Mouse (Mus musculus): ENCODE measurements around the gene Lrrfip1. TPM values are rescaled to one million over a fixed set of nuclear protein-coding genes. Genes with fewer than 3 reads are reported as not detected.
A peak's percentile ranks its signal among the peaks of the same experiment; 100 is the strongest.

Gene Lrrfip1
- polyA plus RNA-seq, 1 experiment from 2014 or later, result 26.0 TPM

DNA sequence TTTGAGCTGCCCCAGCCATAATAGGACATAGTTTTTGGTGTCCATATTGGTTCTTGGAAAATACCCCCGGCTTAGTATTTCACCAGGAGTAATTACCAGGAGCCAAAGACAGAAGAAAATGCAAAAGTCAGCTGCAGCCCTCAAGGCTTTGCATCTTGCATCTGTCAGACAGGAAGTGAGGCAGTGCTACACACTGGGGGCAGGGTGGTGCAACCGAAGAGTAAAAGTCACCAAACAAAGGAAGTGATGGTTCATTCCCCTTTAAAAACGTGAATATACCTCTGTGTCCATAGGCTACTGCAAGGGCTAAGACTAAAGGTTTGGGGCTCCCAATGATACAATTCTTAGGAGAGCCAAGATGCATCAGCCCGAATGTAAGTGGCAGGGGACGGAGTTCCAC lies 98.0 kb downstream of the Lrrfip1 start:
- no peak overlapping the region for H3K9ac ChIP-seq
- H3K9me3 ChIP-seq (replicated peaks), result no peaks in the 10 kb centered on the region
- H3K27ac ChIP-seq, result no peak overlapping the region
- no peak overlapping the region for H3K4me2 ChIP-seq (replicated peaks)
- ATAC-seq (ENCODE audit: low FRiP score), result no peak
- H3K4me3 ChIP-seq, result no peak overlapping the region
- no peaks in the 10 kb centered on the region for H3K36me3 ChIP-seq
- WGBS, result 76% methylated on average over 5 of the region's 5 CpGs
- H3K27me3 ChIP-seq, result no peaks in the 10 kb centered on the region
- H3K4me1 ChIP-seq, result peaks cover 5% of the 10 kb centered on the region

DNA sequence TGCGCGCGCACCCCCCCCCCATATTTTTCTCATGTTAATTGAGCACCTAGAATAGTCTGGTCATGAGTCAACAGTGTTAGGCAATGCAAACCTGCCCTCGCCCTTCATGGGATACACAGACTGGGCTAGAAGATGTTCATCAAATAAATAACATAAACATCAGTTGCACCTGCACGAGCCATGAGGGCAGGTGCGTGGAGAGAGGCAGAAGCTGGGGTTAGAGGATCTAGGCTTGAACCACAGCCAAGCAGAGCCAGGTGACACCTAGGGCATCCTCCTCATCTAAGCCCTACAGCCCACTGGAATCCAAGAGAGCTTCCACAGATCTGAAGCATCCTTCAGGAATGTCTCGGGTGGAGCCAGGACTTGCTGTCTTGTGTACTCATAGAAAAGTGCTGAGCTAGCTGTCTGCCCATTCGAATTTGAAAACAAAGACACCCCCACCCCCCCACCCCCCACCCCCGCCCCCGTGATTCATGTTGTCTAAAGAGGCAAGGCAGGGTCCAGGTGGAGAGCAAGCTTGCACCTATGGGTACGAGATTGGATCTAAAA lies 98.8 kb downstream of the Lrrfip1 start:
- no peak for ATAC-seq (ENCODE audit: low FRiP score)
- WGBS, result 93% methylated on average over 11 of the region's 11 CpGs
- H3K9ac ChIP-seq, result no peak overlapping the region
- H3K27ac ChIP-seq, result no peak overlapping the region
- peaks cover 4% of the 10 kb centered on the region for H3K4me1 ChIP-seq
- H3K4me2 ChIP-seq (replicated peaks), result no peak overlapping the region
- H3K9me3 ChIP-seq (replicated peaks), result no peaks in the 10 kb centered on the region
- H3K4me3 ChIP-seq, result no peak overlapping the region
- H3K27me3 ChIP-seq, result no peaks in the 10 kb centered on the region
- no peaks in the 10 kb centered on the region for H3K36me3 ChIP-seq

DNA sequence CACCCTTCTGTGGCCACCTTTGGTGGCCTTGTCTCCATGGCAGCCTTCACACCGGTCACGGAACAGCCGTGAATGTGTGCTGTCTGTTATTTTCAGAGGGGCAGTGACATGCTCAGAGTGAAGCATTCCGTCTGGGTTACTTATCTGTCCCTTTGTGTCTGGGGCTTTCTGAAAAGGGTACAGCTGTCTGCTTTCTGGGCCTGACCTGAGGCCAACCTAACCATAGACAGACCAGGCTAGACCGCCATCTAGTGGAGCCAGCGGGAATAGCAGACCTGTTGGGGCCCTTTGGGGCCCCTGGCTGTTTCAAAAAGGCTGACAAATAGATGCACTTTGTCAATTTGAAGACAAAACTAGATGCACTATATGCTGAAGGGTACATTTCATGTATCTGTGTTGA lies 100.3 kb downstream of the Lrrfip1 start:
- peaks cover 4% of the 10 kb centered on the region for H3K4me1 ChIP-seq
- no peak overlapping the region for H3K9ac ChIP-seq
- H3K4me2 ChIP-seq (replicated peaks), result no peak overlapping the region
- no peak overlapping the region for H3K27ac ChIP-seq
- no peak overlapping the region for H3K4me3 ChIP-seq
- H3K27me3 ChIP-seq, result no peaks in the 10 kb centered on the region
- 12% methylated on average over 6 of the region's 6 CpGs for WGBS
- peaks cover 3% of the 10 kb centered on the region; the same call in 1 of the 2 replicates for H3K36me3 ChIP-seq
- ATAC-seq (ENCODE audit: low FRiP score), result peak; percentile 66
- H3K9me3 ChIP-seq (replicated peaks), result no peaks in the 10 kb centered on the region

DNA sequence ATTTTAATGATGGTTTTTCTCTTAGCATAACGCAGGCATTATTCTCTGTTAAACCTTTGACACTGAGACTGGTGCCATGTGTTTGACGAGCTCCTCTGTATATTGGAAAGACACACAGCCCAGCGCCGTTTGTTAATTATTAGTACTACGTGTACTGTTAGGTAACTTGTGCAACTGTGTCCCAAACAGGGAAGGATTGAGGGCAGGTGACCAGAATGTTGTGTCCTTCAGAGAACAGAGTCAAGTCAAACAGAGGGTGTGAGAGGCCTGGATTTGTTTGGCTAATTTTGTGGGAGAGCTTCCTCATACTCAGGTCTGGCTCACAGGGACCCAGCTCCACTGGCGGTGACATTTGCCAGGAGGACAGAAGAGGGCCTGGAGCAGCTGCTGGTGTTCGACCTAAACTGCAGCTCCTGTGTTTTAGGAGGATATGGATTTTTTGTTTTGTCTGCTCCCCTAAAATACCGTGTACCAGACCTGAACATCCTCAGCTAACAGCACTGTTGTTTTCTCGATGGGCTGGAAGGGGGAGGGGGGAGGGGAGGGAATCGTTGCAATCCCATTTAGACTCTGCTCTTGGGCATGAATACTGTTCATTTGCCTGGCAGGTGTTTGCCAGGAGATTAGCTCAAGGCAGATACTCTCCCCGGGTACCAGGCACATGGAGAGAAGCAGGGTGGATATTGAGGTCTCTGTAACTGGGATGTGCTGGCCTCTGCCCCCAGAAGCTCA lies 103.3 kb downstream of the Lrrfip1 start:
- ATAC-seq (ENCODE audit: low FRiP score), result no peak
- no peak overlapping the region for H3K9ac ChIP-seq
- peaks cover 14% of the 10 kb centered on the region; the same call in 1 of the 2 replicates for H3K36me3 ChIP-seq
- peaks cover 4% of the 10 kb centered on the region for H3K4me1 ChIP-seq
- no peaks in the 10 kb centered on the region for H3K27me3 ChIP-seq
- no peak overlapping the region for H3K4me3 ChIP-seq
- no peak overlapping the region for H3K27ac ChIP-seq
- WGBS, result 77% methylated on average over 11 of the region's 11 CpGs
- no peak overlapping the region for H3K4me2 ChIP-seq (replicated peaks)
- no peaks in the 10 kb centered on the region for H3K9me3 ChIP-seq (replicated peaks)

- peaks cover 19% of the 10 kb centered on the region; the same call in 1 of the 2 replicates for H3K36me3 ChIP-seq
- H3K4me3 ChIP-seq, result no peak overlapping the region
- peaks cover 4% of the 10 kb centered on the region for H3K4me1 ChIP-seq
- H3K27me3 ChIP-seq, result no peaks in the 10 kb centered on the region
- 93% methylated on average over 15 of the region's 15 CpGs for WGBS
- H3K9me3 ChIP-seq (replicated peaks), result no peaks in the 10 kb centered on the region
- no peak overlapping the region for H3K27ac ChIP-seq
- ATAC-seq (ENCODE audit: low FRiP score), result no peak
- H3K4me2 ChIP-seq (replicated peaks), result no peak overlapping the region
- no peak overlapping the region for H3K9ac ChIP-seq
Observed at GRCm38 (mm10) chr1:91103366-91103983, 104.9 kb downstream of the Lrrfip1 start.

DNA sequence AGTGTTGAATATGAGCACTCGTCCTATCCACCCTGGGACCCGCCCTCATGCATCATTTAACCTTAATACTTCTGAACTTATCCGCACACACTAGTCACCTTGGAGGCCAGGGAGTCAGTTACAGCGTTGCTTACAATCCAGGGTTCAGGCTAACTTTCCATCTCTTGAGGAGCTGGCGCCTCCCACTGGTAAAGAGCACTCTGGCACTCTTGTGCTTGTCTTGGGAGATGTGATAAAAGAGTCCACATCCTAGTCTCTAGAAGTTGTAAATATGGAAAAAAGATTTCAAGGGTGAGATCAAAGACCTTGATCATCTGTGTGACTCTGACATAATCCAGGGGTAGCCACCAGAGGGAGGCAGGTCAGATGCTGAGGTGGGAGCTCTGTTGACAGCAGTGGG lies 109.0 kb downstream of the Lrrfip1 start:
- 68% methylated on average over 5 of the region's 5 CpGs for WGBS
- ATAC-seq (ENCODE audit: low FRiP score), result no peak
- peaks cover 23% of the 10 kb centered on the region; the same call in 1 of the 2 replicates for H3K36me3 ChIP-seq

DNA sequence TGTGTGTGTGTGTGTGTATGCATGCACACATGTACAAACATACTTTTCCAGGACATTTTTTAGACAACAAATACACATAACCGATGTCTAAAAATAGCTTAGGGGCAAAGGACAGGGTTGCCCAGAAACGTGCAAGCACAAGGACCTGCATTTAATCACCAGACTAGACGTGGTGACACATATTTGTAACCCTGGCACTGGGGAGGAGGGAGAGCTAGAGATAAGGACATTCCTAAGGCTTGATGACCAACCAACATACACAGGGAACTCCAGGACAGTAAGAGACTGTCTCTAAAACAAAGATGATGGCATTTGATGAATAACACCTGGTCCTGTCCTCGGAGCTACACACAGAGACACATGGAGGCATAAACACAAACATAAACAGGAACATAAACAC lies 110.8 kb downstream of the Lrrfip1 start:
- no peak overlapping the region for H3K9ac ChIP-seq
- H3K27me3 ChIP-seq, result no peaks in the 10 kb centered on the region
- no peaks in the 10 kb centered on the region for H3K9me3 ChIP-seq (replicated peaks)
- 0 out of 2 replicates have a peak, but pooled peaks cover 17% of the 10 kb centered on the region for H3K36me3 ChIP-seq
- no peaks in the 10 kb centered on the region for H3K4me1 ChIP-seq
- WGBS, result 78% methylated on average over 4 of the region's 4 CpGs
- no peak overlapping the region for H3K27ac ChIP-seq
- H3K4me3 ChIP-seq, result no peak overlapping the region
- H3K4me2 ChIP-seq (replicated peaks), result no peak overlapping the region
- ATAC-seq (ENCODE audit: low FRiP score), result no peak

More for the DNA sequence above, 109.0 kb downstream of the Lrrfip1 start:
- Histone ChIP-seq H3K4me3 (no peak overlapping the region), H3K9me3 (replicated peaks) (no peaks in the 10 kb centered on the region), H3K27ac (no peak overlapping the region), H3K4me1 (no peaks in the 10 kb centered on the region), H3K27me3 (no peaks in the 10 kb centered on the region), H3K9ac (no peak overlapping the region), H3K4me2 (replicated peaks) (no peak overlapping the region)

DNA sequence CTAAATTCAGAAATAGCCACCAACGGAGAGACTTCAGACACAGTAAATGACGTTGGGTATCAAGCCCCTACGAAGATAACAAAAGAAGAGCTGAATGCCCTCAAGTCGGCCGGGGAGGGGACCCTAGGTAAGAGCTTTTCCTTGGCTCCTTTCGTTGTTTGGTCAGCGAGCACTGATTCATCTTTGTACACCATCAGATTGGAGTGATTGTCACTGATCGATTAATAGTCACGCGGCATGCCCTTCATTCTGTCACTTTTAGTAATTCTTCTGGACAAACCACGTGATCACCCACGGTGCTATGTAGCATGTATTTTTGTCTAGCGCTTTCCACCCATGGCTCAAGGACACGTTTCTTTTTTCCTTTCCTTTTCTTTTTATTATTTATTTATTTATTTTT lies 113.6 kb downstream of the Lrrfip1 start:
- Histone ChIP-seq H3K4me2 (replicated peaks) (no peak overlapping the region), H3K4me1 (no peaks in the 10 kb centered on the region), H3K4me3 (no peak overlapping the region), H3K27ac (no peak overlapping the region), H3K27me3 (no peaks in the 10 kb centered on the region), H3K9me3 (replicated peaks) (no peaks in the 10 kb centered on the region), H3K36me3 (peaks cover 19% of the 10 kb centered on the region; the same call in 1 of the 2 replicates), H3K9ac (no peak overlapping the region)
- ATAC-seq (ENCODE audit: low FRiP score), result no peak
- WGBS, result 95% methylated on average over 14 of the region's 14 CpGs

DNA sequence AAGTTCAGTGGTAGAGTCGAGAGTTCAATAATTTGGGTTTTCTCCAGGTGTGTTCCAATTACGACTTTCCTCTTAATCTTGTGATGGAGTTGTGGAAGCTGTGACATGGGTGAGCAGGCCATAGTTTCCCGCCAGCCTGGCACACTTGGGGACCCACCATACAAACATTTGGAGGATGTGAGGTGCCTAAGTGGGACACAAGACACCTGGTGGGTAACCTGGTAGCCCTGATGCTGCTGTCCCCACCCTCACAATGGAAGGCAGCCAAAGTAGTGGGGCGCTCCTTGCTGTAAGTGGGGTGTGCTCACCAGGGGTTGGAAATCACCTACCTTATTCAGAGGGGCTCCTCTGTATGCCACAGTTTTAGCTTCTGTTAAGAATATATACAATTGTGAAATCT lies 114.1 kb downstream of the Lrrfip1 start:
- no peaks in the 10 kb centered on the region for H3K9me3 ChIP-seq (replicated peaks)
- H3K4me1 ChIP-seq, result no peaks in the 10 kb centered on the region
- H3K27me3 ChIP-seq, result no peaks in the 10 kb centered on the region
- no peak overlapping the region for H3K4me2 ChIP-seq (replicated peaks)
- ATAC-seq (ENCODE audit: low FRiP score), result no peak
- peaks cover 15% of the 10 kb centered on the region; the same call in 1 of the 2 replicates for H3K36me3 ChIP-seq
- H3K27ac ChIP-seq, result no peak overlapping the region
- no peak overlapping the region for H3K4me3 ChIP-seq
- 92% methylated on average over 4 of the region's 4 CpGs for WGBS
- H3K9ac ChIP-seq, result no peak overlapping the region

GRCm38 (mm10) chr1:91122121-91122520 lies 123.6 kb downstream of the Lrrfip1 start:
- ATAC-seq (ENCODE audit: low FRiP score), result no peak
- Histone ChIP-seq H3K9me3 (replicated peaks) (no peaks in the 10 kb centered on the region), H3K4me2 (replicated peaks) (no peak overlapping the region), H3K27ac (no peak overlapping the region), H3K36me3 (peaks cover 20% of the 10 kb centered on the region), H3K9ac (no peak overlapping the region), H3K27me3 (no peaks in the 10 kb centered on the region), H3K4me1 (no peaks in the 10 kb centered on the region), H3K4me3 (no peak overlapping the region)
- 83% methylated on average over 11 of the region's 11 CpGs for WGBS

DNA sequence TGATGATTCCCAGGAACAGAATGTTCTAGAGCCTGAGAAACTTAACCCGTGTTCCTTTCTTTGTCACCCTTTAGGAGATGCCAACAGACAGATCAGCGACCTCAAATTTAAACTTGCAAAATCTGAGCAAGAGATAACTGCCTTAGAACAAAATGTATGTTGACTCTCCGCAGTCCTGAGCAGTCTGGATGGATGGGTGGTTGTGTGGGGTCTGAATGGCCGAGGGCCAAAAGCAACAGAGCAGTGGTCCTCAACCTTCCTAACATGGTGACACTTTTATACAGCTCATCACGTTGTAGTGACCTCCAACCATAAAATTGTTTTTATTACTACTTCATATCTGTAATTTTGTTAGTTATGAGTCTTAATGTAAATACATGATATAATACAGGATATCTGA lies 124.5 kb downstream of the Lrrfip1 start:
- Histone ChIP-seq H3K4me2 (replicated peaks) (no peak overlapping the region), H3K27me3 (no peaks in the 10 kb centered on the region), H3K27ac (no peak overlapping the region), H3K36me3 (peaks cover 25% of the 10 kb centered on the region), H3K9ac (no peak overlapping the region), H3K4me1 (no peaks in the 10 kb centered on the region), H3K9me3 (replicated peaks) (no peaks in the 10 kb centered on the region), H3K4me3 (no peak overlapping the region)
- WGBS, result 94% methylated on average over 5 of the region's 5 CpGs
- ATAC-seq (ENCODE audit: low FRiP score), result no peak

- Histone ChIP-seq H3K9ac (no peak overlapping the region), H3K27ac (no peak overlapping the region), H3K36me3 (peaks cover 30% of the 10 kb centered on the region), H3K9me3 (replicated peaks) (no peaks in the 10 kb centered on the region), H3K4me2 (replicated peaks) (no peak overlapping the region), H3K4me1 (no peaks in the 10 kb centered on the region), H3K27me3 (no peaks in the 10 kb centered on the region), H3K4me3 (no peak overlapping the region)
- no peak for ATAC-seq (ENCODE audit: low FRiP score)
- WGBS, result 92% methylated on average over 3 of the region's 3 CpGs
Observed at GRCm38 (mm10) chr1:91123466-91123865, 124.9 kb downstream of the Lrrfip1 start.
